ENCODE assay signal across 15 mouse cellular contexts in the genomic region with DNA sequence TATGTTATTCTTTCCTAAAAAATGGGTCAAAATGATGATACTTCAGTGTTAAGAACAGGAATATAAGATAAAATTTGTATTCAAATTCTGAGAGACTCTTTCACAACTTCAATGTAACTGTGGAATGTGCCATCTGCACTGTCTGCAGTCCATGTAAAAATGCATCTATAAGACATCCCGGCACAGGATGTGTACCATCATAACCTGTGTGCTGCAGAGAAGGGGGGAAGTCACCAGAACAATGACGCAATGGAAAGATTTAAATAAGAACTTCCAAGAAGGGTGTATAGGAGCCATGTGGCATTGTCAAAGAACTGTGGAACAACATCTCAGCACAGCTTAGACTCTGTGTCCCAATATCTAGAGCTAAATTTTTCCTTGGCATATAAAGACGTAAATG.
"Had no signal": no experiment of that assay in that cellular context is flagged by ENCODE, and none has a peak within 500 bp of the region (broad histone marks: within the 10 kb centered on the region; RNA-seq: fewer than 3 reads in every experiment).

No protein-coding gene starts in this region.

- DNase-seq: kidney, adult 18-20 months; kidney, adult 9 months; kidney, postnatal 14 days; kidney, postnatal 4 days; liver; liver, embryonic 13.5 days; lung, adult 2 months; lung, postnatal 14 days; lung, postnatal 4 days; midbrain, embryonic 14.5 days; right cerebral cortex, postnatal 14 days; spleen, adult 18-20 months; thymus, adult 2 months; thymus, postnatal 14 days; thymus, postnatal 4 days had no signal
